Mouse (Mus musculus) small intestine, adult 2 months (tissue): ENCODE results near the gene Fyb2. TPM values are rescaled to one million over a fixed set of nuclear protein-coding genes. Genes with fewer than 3 reads are reported as not detected.

Experiments
- H3K27ac ChIP-seq: fragments of 200-500 bp; 2 replicates; pipeline ENCODE4 v1.5.1; 2012; ENCODE audit warnings: low read depth, low read length, control low read depth, inconsistent platforms; ENCODE audit not compliant: insufficient read depth
- H3K27me3 ChIP-seq: fragments of 200-500 bp; 2 replicates; pipeline ENCODE4 v1.6.1; 2012; ENCODE audit warnings: mild to moderate bottlenecking, moderate library complexity, low read length, inconsistent platforms; ENCODE audit not compliant: control insufficient read depth, insufficient read depth
- H3K36me3 ChIP-seq: fragments of 200-500 bp; 2 replicates; pipeline ENCODE4 v1.6.1; 2012; ENCODE audit warnings: mild to moderate bottlenecking, low read length, control low read depth, inconsistent platforms; ENCODE audit not compliant: control insufficient read depth, insufficient read depth
- H3K4me1 ChIP-seq: fragments of 200-500 bp; 2 replicates; pipeline ENCODE4 v1.6.1; 2012; ENCODE audit warnings: low read length, inconsistent platforms, mixed read lengths; ENCODE audit not compliant: control insufficient read depth, insufficient read depth, insufficient read length
- H3K4me3 ChIP-seq: fragments of 200-500 bp; 2 replicates; pipeline ENCODE4 v1.5.1; 2012; ENCODE audit warnings: low read depth, mild to moderate bottlenecking, control low read depth, inconsistent platforms, low read length, moderate library complexity
- CTCF ChIP-seq: fragments of 200-500 bp; IDR thresholded peaks from 2 replicates; pipeline ENCODE4 v1.5.1; 2012; ENCODE audit warnings: low read depth, mild to moderate bottlenecking, control low read depth, inconsistent platforms, low read length, moderate library complexity, mixed read lengths; ENCODE audit not compliant: insufficient replicate concordance, insufficient read length; ENCODE audit errors: extremely low read depth
- POLR2A ChIP-seq: fragments of 200-500 bp; IDR thresholded peaks from 2 replicates; pipeline ENCODE4 v1.6.1; 2012; ENCODE audit warnings: low read depth, mild to moderate bottlenecking, control low read depth, inconsistent platforms, low read length, moderate library complexity
- WGBS: fragments of 180-500 bp; shearing (Covaris S2); methylation state at CpG from one replicate; pipeline ENCODE4 v1.1.7; 2018; 5-methylcytosine and 5-hydroxymethylcytosine counted together
- polyA plus RNA-seq: library from polyadenylated mRNA; depleted of rRNA; stranded (reverse); fragments of >200 nt; gene quantifications from 2 replicates; pipeline ENCODE4 v1.2.3, GENCODE M21; 2012

Fyb2 gene
- polyA plus RNA-seq, 1 experiment: 0.10 TPM

- no peak overlapping the region for H3K27ac ChIP-seq
- H3K4me3 ChIP-seq: no peak overlapping the region
- no peaks in the 10 kb centered on the region for H3K27me3 ChIP-seq
- H3K36me3 ChIP-seq: no peaks in the 10 kb centered on the region
- H3K4me1 ChIP-seq: peaks cover 9% of the 10 kb centered on the region
- WGBS: 75% methylated on average over 6 of the region's 6 CpGs
- TF ChIP-seq POLR2A: no peak
- no peak for TF ChIP-seq CTCF
Observed at GRCm38 (mm10) chr4:104914711-104915247, 1.5 kb downstream of the Fyb2 start.

GRCm38 (mm10) chr4:104918017-104918416, 4.8 kb downstream of the Fyb2 start:
- WGBS: 60% methylated on average over 6 of the region's 6 CpGs
- no peak overlapping the region for H3K4me3 ChIP-seq
- H3K4me1 ChIP-seq: peaks cover 7% of the 10 kb centered on the region
- no peaks in the 10 kb centered on the region for H3K36me3 ChIP-seq
- no peaks in the 10 kb centered on the region for H3K27me3 ChIP-seq
- H3K27ac ChIP-seq: no peak overlapping the region
- TF ChIP-seq POLR2A (no peak), CTCF (no peak)

GRCm38 (mm10) chr4:104925383-104925782, 12.1 kb downstream of the Fyb2 start:
- TF ChIP-seq CTCF: no peak
- TF ChIP-seq POLR2A: no peak
- Histone ChIP-seq H3K4me3 (no peak overlapping the region), H3K27me3 (no peaks in the 10 kb centered on the region), H3K4me1 (peaks cover 5% of the 10 kb centered on the region; the same call in 1 of the 2 replicates), H3K36me3 (no peaks in the 10 kb centered on the region), H3K27ac (no peak overlapping the region)
- 75% methylated on average over 5 of the region's 5 CpGs for WGBS

GRCm38 (mm10) chr4:104929165-104929564, 15.9 kb downstream of the Fyb2 start:
- no peaks in the 10 kb centered on the region for H3K27me3 ChIP-seq
- H3K4me1 ChIP-seq: peaks cover 5% of the 10 kb centered on the region; the same call in 1 of the 2 replicates
- WGBS: 86% methylated on average over 7 of the region's 7 CpGs
- H3K36me3 ChIP-seq: no peaks in the 10 kb centered on the region
- no peak overlapping the region for H3K4me3 ChIP-seq
- TF ChIP-seq POLR2A: no peak
- no peak for TF ChIP-seq CTCF
- no peak overlapping the region for H3K27ac ChIP-seq

- TF ChIP-seq CTCF (no peak), POLR2A (no peak)
- Histone ChIP-seq H3K27ac (no peak overlapping the region), H3K4me1 (peaks cover 6% of the 10 kb centered on the region; the same call in 1 of the 2 replicates), H3K36me3 (no peaks in the 10 kb centered on the region), H3K4me3 (no peak overlapping the region), H3K27me3 (no peaks in the 10 kb centered on the region)
Observed at GRCm38 (mm10) chr4:104933620-104934019, 20.4 kb downstream of the Fyb2 start.

- H3K4me1 ChIP-seq: peaks cover 6% of the 10 kb centered on the region; the same call in 1 of the 2 replicates
- no peaks in the 10 kb centered on the region for H3K27me3 ChIP-seq
- H3K36me3 ChIP-seq: no peaks in the 10 kb centered on the region
- 51% methylated on average over 3 of the region's 3 CpGs for WGBS
- H3K4me3 ChIP-seq: no peak overlapping the region
- no peak overlapping the region for H3K27ac ChIP-seq
- TF ChIP-seq POLR2A (no peak), CTCF (no peak)
Observed at GRCm38 (mm10) chr4:104934997-104935396, 21.7 kb downstream of the Fyb2 start.

GRCm38 (mm10) chr4:104935436-104935835, 22.2 kb downstream of the Fyb2 start:
- WGBS: 77% methylated on average over 3 of the region's 3 CpGs
- H3K4me3 ChIP-seq: no peak overlapping the region
- peaks cover 6% of the 10 kb centered on the region; the same call in 1 of the 2 replicates for H3K4me1 ChIP-seq
- TF ChIP-seq POLR2A: no peak
- TF ChIP-seq CTCF: no peak
- H3K36me3 ChIP-seq: no peaks in the 10 kb centered on the region
- no peaks in the 10 kb centered on the region for H3K27me3 ChIP-seq
- H3K27ac ChIP-seq: no peak overlapping the region
